Mouse (Mus musculus) c-Kit-negative CD71-positive TER-119-positive erythroid progenitor cells, embryonic 14.5 days (primary cell): ENCODE measurements at regions not wholly inside any gene's neighbourhood (a gene's known extent, or its start where the extent isn't known, plus 50 kb on each side); places are given as distances from the start of the nearest gene placed in this dataset.
"Not testable (repeated sequence)": the region's sequence is repeated elsewhere in the genome, so short reads cannot be mapped to it uniquely, and the experiment has no call there.

Experiments used
- DNase-seq: peaks from one replicate; pipeline ENCODE4 v3.0.0-alpha.2; 2013; ENCODE audit warnings: low read depth, low spot score

DNA sequence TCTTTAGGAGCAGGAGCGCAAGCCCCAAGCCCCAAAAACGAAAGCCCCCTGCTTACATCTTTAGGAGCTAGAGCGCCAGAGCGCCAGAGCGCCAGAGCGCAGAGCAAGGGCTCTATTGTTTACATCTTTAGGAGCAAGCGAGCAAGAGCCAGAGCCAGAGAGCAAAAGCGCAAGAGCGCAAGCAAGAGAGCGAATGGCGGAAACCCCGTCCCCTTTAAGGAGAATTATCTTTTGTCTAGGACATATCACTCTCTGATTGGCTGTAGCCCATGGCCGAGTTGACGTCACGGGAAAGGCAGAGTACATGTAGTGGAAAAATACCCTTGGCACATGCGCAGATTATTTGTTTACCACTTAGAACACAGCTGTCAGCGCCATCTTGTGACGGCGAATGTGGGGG is 269.7 kb upstream of the Smim15 start:
- not testable (repeated sequence) for DNase-seq

DNA sequence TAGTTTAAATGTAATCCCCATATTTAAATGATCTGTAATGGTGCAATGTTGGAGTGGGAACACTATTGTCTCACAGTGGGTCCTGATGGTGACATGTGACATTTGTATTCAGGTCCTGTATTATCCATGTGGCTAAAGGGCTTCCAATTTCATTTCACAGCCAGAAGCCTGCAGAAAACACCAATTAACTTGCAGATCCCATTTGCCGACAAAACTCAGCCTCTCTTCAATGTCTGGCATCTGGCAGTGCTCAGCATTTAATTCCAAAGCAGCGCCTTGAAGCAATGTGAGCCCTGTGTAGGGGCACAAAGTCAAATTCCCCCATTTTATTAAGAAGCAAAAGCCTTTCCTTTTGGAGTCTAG is 277.0 kb upstream of the Smim15 start:
- no peak for DNase-seq

DNA sequence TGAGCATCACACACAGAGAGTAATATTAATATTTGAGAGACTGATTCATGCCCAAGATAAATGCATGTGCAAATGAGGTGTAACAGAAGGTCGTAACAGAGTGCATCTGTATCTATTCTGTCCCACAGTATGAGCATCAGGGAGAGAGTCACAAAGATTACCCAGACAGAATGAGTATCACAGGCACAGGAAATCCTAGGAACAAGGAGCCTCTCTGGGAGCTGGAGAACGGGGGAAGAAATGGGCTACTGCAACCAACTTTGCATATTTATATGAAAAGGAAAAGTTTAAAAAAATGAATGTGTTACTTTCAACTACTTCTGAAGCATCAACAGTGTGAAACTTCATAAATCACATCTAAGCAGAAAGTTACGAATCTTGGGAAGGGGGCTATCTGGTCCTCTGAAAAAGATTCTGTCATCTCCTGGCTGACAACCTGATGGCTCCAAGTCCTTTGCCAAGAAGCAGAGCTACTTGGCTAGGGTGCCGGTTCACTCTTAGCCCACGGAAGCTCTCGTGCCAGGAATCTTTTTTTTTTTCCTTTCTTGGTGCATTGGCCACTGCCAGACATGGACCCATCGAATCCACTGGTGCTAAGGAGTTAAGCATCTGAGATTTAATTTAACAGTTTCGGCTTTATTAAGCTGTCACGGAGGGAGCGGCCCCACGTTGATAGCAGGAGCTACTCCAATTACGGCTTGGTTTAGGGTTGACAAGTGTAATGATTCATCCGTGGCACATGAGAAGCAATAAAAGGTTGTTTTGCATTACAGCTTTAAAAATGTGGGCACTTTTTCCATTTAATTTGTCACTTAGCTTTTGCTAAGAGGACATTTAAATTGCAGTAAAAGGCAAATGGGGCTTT is 277.6 kb upstream of the Smim15 start:
- DNase-seq: no peak

DNA sequence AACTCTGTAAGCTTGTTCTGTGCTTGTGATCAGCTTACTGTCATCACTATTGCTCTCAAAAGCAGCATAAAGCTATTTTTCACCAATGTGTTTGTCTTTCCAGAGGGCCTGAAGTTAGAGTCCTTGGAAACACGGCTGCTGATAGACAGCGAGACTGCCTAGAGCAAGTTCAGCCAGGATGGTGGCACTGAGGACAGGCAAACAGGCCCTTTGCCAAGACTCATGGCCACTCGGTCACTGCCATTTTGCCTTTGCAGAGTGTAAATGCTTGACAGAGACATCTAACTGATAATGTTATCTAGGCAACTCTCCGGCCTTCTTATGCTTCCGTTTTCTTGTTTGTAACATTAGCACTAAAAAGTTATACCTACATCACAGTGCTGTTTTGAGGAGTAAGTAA is 280.3 kb upstream of the Smim15 start:
- DNase-seq: no peak

DNA sequence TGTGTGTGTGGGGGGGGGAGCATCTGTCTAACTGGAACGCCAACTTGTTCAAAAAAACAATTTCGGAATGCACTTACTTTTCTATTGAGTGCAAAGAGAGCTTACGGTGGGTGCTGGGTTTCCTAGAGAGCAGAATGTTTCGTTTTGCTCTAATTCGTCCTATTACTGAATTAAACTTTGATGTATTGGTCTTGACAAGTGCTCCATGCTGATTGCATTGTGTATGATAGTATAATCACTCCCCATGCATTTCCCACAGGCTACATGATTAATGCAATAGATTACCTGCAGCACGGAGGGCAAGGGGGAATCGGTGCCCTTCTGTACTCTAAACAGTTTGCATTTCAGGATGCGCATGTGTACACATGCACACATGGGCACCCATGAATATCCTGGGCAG is 283.7 kb upstream of the Smim15 start:
- DNase-seq: no peak

GRCm38 (mm10) chr13:107758327-107759095 is 285.7 kb upstream of the Smim15 start:
- DNase-seq: no peak

- no peak for DNase-seq
These were observed 291.5 kb upstream of the Smim15 start for GRCm38 (mm10) chr13:107752745-107753144.

DNA sequence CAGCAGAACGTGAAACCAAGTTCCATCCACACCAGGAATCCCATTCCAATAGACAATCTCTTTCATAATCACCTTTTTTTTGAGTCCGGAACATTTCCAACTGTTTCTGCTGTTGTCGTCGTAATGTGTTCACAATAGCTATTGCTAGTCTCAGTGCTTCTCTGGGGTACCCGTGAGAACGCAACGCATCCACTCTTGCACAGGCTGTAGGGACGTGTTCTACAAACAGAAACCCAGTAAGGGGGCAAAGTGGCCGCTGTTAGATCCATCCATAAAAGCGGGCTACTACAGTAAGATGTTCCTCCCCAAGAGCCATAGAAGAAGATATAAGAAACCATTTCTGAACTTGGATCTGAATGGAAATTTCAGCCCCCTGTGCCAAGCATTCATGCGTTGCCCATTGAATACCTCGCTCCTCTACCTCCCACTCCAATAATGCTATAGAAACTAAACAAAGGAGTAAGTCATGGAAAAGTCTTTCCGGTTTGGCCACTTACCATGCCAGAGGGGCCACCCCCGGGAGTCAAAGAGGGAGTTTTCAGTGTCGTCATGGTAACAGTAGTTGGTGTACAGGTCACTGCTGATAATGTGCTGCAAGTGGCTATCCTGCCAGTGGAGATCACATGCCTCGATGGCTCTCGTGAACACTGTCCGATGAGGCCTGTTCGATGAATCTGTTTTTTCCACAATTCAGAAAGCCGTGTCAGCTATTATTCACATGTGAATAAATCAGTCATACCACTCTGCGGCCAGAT is 300.6 kb upstream of the Smim15 start:
- DNase-seq: no peak

DNA sequence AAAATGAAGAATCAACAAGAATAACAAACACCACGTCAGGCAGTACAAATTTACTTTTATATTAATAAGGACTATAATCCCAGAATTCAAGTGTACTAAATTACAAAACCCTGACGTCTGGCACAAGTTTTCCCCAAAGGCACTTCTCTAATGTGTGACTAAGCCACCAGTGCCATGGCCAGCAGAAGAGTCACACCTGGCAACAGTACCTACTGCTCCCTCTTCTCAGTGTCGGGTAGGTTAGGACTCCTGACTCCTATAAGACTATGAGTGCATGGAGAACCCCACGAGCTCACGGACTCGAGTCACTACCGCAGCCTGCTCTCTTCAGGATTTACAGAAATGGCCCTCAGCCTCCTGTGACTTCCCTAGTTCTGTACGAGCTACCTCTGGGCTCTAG is 307.7 kb upstream of the Smim15 start:
- no peak for DNase-seq

- DNase-seq: no peak
These were observed 309.9 kb upstream of the Smim15 start for GRCm38 (mm10) chr13:107734161-107734905.

DNA sequence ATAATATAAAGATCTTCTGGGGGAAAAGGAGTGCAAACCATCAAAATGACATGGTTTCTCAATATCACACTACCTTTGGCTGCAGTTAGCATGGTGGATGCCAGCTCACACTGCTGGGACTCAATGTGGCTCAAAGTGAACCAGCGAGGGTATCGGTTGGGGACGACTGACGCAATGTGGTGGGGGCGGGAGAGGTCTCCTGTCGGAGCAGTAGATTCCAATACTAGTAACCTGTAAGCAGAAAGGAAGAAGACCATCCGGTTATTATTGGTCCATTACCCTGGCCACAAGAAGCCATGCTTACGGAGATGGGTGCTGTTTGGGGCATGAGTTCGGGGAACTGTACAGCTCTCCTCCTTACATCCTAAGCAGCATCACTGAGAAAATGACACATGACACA is 313.3 kb upstream of the Smim15 start:
- no peak for DNase-seq

- no peak for DNase-seq
These were observed 317.8 kb upstream of the Smim15 start for GRCm38 (mm10) chr13:107726491-107726890.

DNA sequence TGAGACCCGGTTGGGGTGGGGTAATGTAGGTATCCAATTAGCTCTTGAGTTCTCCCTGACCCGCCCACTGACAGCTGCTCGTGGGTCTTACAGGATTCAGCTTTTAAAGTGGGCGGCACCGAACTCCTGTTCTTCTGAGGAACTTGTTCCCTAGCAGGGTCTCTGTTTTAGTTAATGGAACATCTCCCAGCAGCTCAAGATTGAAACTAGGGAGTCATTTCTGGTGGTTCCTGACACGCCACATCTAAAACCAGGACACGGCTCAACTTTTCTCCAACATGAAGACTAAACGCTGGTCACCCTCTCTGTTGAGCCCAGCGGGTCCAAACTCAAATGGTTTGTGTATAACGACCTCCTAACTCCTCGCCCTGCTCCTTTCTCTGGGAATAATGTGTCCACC is 322.3 kb upstream of the Smim15 start:
- no peak for DNase-seq

DNA sequence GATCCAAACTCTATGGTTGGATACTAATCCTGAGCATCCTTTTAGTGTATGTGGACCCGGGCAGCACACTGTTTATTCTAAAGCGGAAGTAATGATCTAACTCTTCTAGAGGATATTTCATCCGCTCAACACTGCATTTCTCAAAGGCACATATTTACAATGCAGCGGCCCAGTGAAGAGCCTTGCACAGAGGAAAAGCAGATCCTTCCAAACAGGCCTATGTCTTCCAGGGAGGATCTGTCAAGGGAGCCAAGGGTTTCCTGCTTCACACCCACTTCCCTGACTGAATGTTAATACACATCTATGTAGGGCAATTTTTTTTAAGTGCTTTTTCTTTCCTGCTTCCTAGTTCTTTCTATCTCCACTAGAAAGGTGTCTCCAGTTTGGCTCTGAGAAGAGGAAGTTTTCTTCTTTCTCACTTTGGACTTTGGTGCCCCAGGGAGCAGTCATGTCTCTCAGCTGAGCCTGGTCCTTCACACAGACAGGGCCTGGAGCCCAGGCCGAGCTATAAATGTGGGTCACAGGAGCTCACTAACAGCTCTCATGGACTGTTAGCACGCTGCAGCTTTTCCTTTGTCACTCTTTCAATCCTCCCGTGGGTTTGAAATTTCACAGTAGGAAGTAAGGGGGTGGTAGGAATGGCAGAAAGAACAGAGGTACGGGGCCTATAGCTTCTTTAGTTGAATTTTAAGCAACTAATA is 323.2 kb upstream of the Smim15 start:
- no peak for DNase-seq

DNA sequence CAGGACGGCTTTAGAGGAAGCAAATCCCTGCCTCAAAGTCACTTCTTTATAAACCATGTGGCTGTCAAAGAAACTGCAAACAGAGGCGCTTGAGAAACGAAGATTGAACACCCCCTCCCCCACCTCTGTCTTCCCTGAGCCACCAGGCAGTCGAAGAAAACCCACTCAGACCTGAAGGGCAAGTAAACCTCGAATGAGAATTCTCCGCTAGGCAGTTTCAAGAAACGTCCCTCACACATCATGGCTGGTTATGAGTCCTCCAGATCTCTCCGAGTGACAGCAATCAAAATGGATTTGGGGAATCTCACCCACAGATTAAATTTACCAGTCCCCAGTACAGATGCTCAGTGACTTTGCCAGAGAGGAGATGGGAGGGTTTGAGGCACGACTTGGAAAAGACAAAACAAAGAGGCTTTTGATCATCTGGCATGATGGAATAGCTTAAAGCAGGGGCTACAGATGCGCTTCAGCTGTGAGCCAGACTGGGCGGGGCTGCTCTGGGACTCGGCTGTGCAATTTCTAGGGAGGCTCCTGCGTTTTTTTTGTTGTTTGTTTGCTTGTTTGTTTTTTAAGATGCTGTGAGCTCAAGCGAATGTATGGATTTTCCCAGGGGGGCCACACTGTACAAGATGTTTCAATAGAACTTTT is 325.1 kb upstream of the Smim15 start:
- DNase-seq: no peak

GRCm38 (mm10) chr13:107715616-107716015 is 328.6 kb upstream of the Smim15 start:
- no peak for DNase-seq

- no peak for DNase-seq
These were observed 330.2 kb upstream of the Smim15 start for GRCm38 (mm10) chr13:107714001-107714400.

GRCm38 (mm10) chr13:107711341-107711994 is 332.8 kb upstream of the Smim15 start:
- DNase-seq: no peak

DNA sequence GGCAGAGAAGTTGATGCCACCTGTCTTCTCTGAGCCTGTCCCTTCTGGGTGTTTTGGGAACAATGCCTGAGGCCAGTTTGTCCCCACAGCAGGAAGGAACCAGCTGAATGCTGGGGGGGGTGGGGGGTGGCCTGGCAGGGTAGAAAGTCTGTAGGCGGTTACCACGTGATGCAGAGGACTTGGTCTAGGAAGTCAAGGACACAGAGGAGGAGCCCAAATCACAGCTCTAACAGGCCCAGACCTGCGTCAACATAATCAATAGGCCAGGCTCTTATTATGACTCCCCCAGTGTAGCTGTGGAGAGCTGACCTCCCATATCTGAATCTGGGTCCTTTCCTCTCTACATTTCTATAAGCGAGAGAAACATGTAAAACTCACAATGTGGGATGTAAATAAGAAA is 333.9 kb upstream of the Smim15 start:
- no peak for DNase-seq

- no peak for DNase-seq
These were observed 334.4 kb upstream of the Smim15 start for GRCm38 (mm10) chr13:107709828-107710227.
